Mouse (Mus musculus) c-Kit-negative CD71-positive TER-119-positive erythroid progenitor cells, embryonic 14.5 days (primary cell): ENCODE data around the gene Rxra.

Experiments
- DNase-seq: peaks from one replicate; pipeline ENCODE4 v3.0.0-alpha.2; 2013; ENCODE audit warnings: low read depth, low spot score

Gene Rxra

GRCm38 (mm10) chr2:27807684-27808083, 131.4 kb downstream of the Rxra start:
- DNase-seq: no peak

- DNase-seq: no peak
Measured at GRCm38 (mm10) chr2:27809897-27810296, 133.7 kb downstream of the Rxra start.
